Mouse (Mus musculus) heart, postnatal 25 days (tissue): ENCODE measurements at regions not wholly inside any gene's neighbourhood (a gene's known extent, or its start where the extent isn't known, plus 50 kb on each side); places are given as distances from the start of the nearest gene placed in this dataset.

Source experiments
- DNase-seq: peaks from one replicate; pipeline ENCODE4 v3.0.0; 2022; ENCODE audit warnings: low spot score
- intact Hi-C: fragments of 180-260 bp; cut with DNase I; formaldehyde crosslinking; loops from one replicate; pipeline ENCODE4 v1.15.1; 2025

DNA sequence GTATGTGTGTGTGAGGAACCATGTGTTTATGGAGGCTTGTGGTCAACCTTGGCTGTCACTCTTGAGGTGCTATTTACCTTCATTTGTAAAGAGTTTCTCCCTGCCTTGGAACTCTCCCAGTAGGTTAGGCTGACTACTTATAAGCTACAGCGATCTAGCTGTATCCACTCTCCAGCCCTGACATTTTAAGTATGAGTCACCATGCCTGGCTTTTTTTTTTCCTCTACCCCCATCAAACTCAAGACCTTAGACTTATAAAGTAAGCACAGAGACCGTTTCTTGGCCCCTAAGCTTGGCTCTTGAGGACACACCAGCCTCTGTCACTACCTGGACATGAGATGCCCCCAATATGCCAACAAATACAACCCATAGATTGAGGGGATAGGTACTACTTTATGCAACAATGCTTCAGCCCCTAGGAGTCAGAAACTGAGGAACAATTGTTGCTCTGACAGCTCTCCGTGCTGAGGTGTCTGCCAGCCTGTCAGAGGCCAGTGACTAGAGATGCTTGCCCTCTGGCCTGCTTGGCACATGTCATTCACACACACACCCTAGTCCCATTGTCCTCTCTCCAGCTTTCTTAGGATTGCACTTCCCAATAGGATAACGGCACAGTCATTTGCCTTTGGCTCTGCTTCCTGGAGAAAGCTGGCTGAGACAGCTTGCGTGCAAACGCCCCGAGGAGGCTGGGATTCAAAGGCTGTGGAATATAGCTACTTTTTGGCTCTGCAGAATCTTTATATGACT is 193.8 kb upstream of the Prok2 start:
- intact Hi-C loops = no loop called here
- no peak for DNase-seq

DNA sequence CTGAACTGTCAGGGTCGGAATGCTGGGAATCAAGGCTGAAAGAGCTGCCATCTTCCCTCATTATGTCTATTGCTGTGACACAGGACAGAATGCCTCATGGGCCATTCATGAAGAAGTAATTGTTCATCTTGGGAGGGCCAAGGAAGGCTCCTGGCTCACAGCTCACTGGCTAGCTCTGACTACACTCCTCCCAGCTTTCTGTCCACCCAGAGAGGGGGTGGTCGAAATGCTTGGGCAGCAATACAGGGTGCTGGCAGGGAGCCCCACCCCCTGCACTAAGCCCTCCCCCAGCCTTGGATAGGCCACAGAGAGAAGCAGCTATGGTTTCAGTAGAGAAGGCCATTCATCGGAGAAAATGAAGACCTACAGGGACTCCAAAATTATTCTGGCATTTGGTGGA is 192.2 kb upstream of the Prok2 start:
- intact Hi-C loops = no loop called here
- no peak for DNase-seq

DNA sequence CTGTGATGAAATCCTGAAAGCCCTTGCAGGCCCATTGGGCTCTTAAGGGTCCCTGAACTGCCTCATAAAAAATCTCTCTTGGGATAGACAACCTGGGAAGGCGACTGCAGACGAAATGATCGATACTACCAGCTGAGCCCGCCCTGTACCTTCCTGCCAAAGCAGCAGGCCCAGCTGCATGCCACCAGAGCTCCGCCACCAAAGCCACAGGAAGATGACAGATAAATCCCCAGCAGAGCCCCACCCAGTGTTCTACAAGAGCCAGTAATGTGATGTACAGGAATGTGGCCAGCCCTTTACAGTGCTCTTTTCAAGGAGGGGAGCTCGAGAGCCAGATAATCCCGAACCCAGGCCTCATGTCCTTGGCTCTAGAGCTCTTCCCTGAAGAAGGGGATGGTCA is 183.7 kb upstream of the Prok2 start:
- DNase-seq = no peak
- intact Hi-C loops = loop anchor here (5.0 kb wide), 1 partner anchor 62 kb away; no protein-coding TSS in a partner anchor

DNA sequence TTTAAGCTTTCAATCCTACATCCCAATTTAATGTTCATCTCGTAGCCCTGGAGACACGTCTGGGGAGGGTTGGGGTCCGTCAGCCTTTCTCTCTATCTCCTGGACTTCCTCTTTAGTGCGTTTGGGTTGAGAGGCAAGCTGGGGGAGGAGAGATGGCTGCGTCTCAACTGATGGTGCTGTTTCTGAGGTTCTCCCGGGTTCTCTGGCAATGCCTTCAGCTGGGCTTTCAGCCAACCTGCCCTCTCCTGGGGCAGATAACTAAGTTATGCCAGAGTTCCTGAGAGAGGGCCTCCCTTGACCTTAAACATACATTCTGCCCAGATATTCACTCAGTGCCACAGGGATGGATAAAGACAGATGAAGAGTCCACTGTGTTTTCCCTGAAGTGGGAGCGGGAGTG is 183.3 kb upstream of the Prok2 start:
- intact Hi-C loops = loop anchor here (5.0 kb wide), 1 partner anchor 63 kb away; no protein-coding TSS in a partner anchor
- no peak for DNase-seq

DNA sequence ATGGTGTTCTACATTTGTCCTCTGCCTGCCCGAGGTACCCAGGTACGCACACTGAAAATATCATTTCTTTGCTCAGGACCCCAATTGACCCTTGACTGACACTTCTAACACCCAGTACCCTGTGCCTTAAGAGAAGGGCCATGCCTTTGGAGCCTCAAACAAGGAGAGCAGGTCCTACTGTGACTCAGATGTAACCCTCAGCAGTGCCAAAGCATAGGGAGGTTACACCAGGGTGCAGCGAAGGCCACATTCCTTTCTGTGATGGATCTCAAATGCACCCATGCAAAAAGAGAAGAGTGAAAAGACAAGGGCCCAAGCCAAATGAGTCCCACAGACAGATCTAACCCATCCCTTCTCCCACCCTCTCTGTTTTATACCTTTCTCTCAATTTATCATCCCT is 181.9 kb upstream of the Prok2 start:
- intact Hi-C loops = loop anchor here (5.0 kb wide), 1 partner anchor 64 kb away; no protein-coding TSS in a partner anchor
- DNase-seq = no peak

DNA sequence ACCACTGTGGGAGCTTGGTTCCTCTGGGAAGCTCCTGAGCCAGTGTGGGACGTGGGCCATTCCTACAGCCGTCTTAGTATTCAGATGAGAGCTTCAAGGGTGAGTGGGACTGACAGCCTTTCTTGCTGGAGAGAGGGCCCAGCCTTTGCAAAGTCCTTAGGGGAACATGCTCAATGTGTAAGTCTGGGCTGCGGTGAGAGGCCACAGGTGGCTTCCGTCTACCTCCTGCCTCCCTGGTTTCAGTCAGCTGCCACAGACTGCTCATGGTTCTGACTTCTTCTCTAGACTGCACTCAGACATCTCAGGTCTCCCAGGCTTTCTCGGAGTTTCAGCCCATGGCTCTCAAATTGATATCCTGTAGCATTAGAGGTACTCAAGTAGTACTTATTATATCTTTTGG is 179.0 kb upstream of the Prok2 start:
- intact Hi-C loops = loop anchor here (5.0 kb wide), 1 partner anchor 67 kb away; no protein-coding TSS in a partner anchor
- no peak for DNase-seq

DNA sequence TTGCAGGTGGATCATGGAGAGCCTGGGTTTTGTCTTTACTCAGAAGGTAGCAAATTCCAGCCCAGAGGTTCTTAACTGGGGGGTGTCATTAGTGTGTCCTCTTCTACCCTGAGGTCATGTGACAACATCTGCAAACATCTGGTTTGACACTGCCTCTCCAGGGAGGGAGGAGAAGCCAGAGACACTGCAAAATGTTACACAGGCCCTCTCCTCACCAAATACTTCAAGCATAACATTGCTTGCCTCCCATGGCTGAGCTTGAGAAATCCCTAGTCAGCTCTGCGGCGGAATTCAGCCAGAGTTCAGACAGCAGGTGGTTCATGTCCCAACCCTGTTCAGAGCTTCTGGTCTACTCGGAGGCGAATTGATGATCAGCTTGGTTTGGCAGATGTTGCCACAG is 178.4 kb upstream of the Prok2 start:
- DNase-seq = peak; percentile 38
- intact Hi-C loops = loop anchor here (5.0 kb wide), 3 partner anchors 68 to 383 kb away; partner anchors contain the start of gene Rybp

DNA sequence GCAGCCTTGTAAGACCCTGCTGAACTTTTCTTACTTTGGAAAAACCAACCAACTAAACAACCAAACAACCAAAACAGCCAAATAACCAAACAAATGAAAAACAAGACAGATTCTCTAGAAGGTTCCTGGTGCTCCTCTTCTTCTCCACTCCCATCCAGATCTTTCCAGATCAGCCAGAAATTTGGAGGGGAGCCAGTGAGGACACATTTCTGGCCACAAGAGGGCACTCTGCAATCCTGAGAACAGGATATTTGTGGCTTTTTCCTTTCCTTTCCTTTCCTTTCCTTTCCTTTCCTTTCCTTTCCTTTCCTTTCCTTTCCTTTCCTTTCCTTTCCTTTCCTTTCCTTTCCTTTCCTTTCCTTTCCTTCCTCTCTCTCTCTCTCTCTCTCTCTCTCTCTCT is 177.9 kb upstream of the Prok2 start:
- peak; percentile 9 for DNase-seq
- intact Hi-C loops = loop anchor here (5.0 kb wide), 2 partner anchors 238 to 383 kb away; partner anchors contain the start of gene Rybp

DNA sequence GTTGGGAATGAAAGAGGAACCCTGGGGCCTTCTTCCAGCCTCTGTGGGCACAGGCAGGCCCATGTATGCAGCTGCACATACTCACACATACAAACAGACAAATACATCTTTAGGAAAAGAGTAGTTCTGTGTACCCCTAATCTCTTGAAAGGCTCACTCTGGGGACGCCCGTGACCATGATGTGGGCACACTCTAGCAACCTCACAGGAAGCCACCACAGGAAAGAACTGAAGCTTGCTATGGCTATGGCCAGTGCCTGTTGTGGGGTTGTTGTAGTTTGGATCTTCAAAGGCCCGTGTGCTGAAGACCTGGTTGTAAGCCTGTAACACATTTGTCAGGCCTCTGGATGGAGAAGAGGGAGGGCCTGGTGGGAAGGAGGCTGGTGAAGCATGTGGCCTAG is 175.4 kb upstream of the Prok2 start:
- intact Hi-C loops = loop anchor here (5.0 kb wide), 2 partner anchors 241 to 386 kb away; partner anchors contain the start of gene Rybp
- no peak for DNase-seq

DNA sequence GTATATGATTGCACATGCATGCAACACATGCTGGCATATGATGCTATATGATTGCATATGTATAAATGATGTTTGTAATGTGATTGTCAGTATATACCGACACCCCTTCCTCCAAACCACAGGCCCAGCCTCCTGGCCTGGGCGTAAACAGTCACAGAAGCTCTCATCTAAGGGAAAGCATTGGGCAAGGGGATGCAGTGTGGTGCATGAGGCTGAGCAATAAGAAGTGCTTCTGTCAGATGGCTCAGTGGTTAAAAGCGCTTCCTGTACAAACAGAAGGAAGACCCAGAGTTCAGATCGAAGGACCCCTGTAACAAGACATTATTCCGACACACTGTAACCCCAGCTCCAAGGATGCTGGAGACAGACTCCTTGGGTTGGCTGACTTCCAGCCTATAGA is 175.0 kb upstream of the Prok2 start:
- intact Hi-C loops = loop anchor here (5.0 kb wide), 2 partner anchors 241 to 386 kb away; partner anchors contain the start of gene Rybp
- DNase-seq = no peak

DNA sequence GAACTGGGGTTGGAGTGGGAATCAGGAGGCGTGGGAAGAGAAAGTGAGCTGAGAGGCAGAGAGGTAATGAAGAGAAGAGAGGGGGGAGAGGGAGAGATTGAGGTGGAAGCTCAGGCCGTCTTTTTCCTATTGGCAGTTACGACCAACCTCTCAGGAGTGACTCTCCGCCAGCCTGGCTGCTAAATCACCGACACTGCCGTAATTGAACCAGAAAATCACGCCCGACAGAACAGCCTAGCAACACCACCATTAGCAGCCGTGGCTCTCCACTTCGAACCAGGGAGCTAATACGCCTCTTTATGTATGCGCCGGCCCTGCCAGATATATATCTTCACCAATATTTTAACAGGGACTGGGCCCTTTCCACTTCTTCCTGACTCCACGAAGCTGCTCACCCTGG is 173.5 kb upstream of the Prok2 start:
- DNase-seq = no peak
- intact Hi-C loops = loop anchor here (5.0 kb wide), 2 partner anchors 243 to 388 kb away; partner anchors contain the start of gene Rybp

DNA sequence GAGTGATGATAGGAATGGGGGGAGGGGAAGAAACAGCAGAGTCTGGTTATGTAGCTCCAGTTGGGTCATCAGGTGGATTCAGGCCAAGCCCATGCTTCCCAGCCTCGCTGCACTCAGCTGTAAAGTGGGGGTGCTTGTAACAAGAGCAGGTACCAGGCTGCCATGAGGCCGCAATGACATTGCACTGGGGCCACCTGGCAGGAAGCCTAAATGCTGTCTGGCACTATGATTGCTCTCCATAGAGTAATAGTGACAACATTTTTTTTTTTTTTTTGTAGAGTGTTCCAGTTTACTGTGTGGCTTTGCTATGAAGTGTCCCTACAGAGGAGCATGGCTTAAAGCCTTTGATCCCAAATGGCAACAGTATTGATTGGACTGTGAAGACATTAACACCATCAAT is 171.9 kb upstream of the Prok2 start:
- intact Hi-C loops = no loop called here
- no peak for DNase-seq

DNA sequence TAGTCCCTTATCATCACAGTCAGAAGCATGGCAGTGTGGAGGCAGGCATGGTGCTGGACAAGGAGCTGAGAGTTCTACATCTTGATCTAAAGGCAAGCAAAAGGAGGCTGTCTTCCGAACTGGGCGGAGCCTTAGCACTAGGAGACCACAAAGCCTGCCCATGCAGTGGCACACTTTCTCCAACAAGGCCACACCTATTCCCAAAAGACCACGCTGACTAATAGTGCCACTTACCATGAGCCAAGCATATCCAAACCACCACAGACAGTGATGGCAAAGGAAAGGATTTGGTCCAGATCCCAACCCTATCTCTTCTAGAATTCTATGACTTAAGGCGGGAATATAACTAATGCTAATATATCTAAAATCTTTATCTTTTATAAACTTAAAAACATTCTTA is 169.4 kb upstream of the Prok2 start:
- intact Hi-C loops = no loop called here

DNA sequence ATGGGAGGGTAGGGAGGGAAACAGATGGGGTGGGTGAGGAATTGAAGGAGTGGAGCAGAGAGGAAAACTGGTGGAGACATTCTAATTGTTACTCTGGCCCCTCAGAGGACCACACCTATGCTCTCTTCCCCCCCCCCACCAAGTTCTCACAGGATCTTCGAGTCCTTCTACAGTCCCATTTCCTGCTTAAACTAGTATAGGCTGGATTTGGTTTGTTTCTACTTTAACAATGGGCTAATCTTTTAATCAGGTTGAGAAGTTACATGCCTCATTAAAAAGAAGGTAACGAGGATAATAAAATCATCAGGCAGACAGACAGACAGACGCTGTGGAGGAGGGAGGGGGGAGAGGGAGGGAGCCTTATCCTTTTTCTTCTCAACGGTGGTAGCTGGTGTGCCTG is 167.7 kb upstream of the Prok2 start:
- DNase-seq = no peak
- intact Hi-C loops = no loop called here

More for the DNA sequence above, 169.4 kb upstream of the Prok2 start:
- no peak for DNase-seq

DNA sequence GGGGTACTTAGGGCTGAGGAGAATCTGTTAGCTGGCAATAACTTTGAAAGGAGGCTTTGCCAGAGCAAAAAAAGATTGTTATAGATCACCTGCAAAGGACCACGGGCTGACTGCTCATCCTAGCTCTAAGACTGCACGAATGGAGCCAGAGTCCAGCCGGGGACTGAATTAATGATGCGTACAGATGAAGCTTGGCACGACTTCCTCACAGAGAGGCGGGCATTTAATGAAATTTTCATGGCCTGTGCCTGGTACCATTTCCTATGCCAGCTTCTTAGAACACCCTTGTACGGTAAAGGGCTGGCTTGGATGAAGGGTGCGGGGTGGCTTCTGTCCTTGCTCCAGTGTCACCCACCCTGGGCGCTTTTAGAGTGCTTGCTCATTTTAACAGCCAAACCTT is 166.0 kb upstream of the Prok2 start:
- no peak for DNase-seq
- intact Hi-C loops = no loop called here

DNA sequence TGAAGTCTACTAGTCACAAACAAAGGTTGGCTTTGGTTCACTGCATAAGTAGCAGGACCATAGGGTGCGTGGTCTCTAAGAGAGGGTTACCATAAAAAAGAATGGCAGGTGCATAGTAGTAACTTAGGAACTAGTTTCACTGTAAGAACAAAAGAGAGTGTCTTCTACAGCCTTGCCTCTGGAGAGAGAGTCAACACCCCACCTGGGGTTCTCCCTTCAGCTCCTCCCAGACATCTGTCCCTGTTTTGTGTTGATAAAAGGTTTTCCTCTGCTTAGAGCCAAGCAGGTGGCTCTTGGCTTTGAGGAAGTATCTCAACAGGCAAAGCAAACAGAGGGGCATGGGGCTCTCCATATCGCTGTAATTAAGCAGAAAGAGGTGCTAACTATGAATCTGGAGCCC is 165.6 kb upstream of the Prok2 start:
- intact Hi-C loops = no loop called here
- no peak for DNase-seq

DNA sequence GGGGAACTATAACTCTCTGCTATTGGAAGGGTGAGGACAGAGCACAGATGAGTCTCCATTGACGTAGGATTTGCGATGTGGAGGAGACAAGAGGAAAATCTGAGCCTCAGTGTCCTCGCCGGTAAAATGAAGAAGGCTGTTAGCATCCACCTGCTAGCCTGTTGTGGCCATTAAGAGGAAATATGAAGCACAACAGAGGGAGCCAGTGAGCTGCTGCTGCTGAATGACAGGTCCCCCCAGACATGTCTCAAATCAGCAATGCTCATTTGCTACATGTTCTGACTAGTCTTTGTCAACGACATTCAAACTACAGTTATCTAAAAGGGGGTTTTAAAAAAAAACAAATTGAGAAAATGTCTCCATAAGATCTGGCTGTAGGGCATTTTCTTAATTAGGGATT is 164.6 kb upstream of the Prok2 start:
- intact Hi-C loops = no loop called here

DNA sequence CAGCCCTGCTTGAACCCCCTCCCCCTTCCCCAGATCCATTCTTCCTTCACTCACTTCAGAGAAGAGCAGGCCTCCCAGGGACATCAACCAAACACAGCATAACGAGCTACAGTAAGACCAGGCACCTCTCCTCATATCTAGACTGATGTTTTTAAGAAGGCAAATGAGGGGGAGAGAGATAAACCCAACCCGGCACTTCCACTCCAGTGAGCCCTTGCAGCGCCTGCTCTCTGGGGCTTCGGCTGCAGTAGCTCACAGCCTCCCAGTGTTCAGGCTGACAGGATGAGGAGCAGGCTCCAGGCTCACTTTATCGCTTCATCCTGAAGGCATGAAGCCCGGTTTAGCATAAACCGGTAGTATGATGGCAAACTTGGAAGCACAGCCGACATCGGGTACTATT is 162.9 kb upstream of the Prok2 start:
- DNase-seq = no peak
- intact Hi-C loops = no loop called here

More for the DNA sequence above, 164.6 kb upstream of the Prok2 start:
- DNase-seq = no peak

DNA sequence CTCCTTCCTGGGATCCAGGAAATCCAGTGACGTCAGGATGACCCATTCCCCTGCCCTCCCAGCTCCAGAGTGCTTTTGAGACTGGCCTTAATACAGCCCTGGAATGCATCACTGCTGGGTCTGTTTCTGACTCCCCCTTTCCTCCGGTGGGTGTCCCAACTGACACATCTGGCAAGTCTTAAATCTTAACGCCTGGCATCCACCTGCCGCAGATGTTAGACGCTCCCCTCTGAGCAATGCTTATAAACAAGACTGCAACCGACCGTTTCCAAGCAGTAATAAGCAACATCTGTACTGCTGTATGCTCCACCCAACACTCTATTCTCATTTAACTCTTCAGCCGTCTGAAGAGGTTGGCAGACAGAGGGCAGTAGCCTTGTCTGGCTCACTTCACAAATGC is 161.7 kb upstream of the Prok2 start:
- intact Hi-C loops = no loop called here
- DNase-seq = no peak

DNA sequence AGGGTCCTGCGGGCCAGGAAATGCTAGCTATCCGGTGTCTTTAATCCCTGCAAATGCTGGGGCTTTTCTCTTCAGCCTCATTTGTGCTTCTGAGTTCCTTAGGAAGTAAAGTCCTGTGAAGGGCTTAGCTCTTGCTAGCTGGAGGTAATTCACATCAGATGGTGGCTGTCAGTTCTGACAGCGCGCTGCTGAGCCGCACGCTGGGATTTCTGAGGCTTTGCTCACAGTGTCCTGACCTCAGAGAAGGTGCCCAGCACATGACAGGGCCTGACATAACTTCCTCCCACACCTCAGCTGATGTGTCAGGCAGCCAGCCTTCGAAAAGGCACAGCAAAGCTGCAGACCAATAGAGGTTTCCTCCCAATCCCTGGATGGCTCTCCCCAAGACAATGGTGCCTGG is 158.6 kb upstream of the Prok2 start:
- intact Hi-C loops = no loop called here
- DNase-seq = no peak

DNA sequence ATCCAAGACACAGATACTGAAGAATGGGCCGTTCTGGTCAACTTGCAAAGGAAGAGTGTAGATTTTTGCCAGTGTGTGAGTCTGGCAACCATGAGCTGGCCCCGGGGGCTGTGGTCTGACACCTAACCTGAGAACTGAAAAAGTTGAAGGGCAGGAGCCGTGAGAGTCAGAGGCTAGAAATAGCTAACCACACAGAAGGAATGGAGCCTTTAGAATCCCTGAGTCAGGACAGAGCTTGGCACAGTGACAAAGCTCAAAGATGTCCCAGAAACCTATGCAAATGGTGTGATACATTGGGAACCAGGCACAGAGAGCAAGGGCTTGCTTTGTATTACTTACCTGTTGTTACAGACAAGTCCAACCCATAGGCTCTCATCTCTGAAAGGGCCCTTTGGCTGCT is 157.9 kb upstream of the Prok2 start:
- DNase-seq = no peak
- intact Hi-C loops = no loop called here

DNA sequence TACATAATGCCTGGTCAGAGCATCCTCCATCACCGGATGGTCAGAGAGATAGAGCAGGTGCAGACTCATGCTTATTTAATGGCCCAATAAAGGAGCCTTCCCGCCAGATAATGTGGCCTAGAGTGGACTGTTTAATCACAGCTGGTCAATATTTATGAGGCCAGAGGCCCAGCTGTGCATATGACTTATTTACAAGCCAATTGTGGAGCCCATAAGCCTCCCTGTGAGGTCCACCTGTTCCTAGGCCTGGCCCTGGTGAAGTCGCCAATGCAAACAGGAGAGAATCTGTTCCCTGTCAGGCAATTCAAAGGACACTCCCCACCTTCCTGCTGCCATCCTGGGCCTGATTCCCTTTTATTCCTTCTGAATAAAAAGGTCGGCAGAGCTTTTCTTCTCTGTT is 155.4 kb upstream of the Prok2 start:
- intact Hi-C loops = no loop called here
- DNase-seq = no peak
